Mouse (Mus musculus): ENCODE measurements around the gene Pigv. TPM values are rescaled to one million over a fixed set of nuclear protein-coding genes. Genes with fewer than 3 reads are reported as not detected.
"Not testable (repeated sequence)": the region's sequence is repeated elsewhere in the genome, so short reads cannot be mapped to it uniquely, and the experiment has no call there.

The Pigv gene
- total RNA-seq, 2 experiments from 2014 or later = 5.2 to 8.5 TPM

DNA sequence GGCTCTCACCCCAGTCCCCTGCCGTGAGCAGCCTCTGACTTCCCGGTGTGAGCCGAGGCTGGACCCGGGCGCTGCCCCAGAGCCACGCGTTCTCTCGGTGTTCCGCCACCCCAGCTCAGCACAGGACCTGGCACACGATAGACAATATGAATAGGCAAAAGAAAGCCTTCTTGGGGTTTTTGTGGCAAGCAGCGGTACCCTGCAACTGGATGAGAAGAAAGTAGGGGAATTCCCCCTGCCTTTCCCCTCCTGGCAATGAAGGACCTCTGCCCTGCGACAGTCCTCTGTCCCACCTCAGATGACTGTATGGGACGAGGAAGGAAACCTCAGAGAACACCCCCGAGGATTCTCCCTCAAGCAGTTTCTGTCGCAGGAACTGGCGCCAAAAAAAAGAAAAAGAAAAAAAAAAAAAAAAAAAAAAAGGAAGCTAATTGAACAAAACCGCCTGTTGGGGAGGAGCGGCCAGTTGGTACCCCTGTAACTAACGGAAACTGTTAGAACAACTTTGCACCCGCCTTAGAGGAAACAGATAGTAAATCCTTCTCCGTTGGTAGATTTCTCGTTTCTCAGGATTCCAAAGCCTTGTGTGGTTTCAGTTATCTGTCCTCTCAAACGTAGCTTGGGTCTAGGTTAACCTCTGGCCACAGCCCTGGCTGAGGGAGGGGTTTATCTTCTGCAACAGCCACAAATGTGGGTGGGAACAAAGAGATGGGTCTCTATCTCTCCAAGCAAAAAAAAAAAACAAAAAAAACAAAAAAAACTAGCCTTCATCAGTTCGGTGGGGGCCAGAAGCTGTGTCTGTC, 599 bp upstream of the Pigv start:
- ATAC-seq (replicated peaks; ENCODE audit: poor library complexity) = peak; percentile 63

DNA sequence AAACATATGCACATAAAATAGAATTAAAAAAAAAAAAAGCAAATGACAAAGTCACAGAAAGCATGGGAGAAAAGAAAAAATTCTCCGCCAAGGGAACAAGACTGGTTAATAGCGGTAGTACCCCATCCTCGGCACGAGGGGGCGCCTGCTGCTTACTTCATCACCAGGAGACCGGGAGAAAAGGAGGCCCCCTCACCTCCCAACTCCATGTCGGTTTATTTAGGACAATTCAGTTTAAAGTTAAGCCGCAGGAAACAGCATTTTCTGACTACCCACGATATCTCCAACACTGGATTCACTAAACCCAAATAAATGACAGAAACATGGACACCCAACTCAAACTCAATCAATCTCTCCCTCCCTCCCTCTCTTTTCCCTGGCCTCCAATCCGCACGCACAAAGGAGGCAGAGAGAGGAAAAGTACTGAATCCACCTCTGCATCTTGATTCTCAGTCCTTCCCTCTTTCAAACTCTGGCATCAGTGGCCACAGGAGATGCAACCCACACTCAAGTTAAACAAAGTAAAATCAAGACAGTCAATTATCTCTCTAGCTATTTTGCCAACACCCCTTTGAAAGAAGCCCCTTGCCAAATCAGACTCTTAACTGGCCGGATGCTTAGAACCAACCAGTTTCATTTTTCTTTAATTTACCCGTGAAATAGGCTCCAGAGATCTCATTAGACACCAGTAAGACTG, 1.1 kb downstream of the Pigv start:
- ATAC-seq (replicated peaks; ENCODE audit: poor library complexity) = peak; percentile 29; the same call in 1 of the 2 replicates

DNA sequence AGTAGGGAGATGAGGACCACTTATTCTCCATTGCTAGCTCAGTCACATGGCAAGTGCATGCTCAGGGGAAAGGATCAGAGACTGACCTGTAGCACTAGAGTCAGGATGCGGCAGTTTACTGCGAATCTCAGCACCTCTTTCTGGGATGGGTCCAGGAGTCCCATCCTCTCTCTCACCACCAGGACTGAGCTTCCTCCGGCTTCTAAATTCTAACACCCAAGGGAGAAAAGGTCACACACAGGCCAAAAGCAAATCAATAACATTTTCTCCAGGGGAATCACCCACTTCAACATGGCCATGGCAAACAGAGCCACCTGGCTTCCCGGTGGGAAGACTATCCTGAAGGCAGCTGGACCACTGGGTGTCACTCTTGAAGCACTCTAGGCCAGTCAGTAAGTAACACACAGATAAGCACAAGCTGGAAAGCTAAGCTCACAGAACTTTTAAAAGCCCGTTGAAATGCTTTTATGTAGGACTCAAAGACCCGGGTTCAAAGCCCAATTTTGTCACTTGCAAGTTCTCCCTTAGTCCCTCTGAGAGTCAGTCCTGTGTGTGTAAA, 2.7 kb downstream of the Pigv start:
- no peak for ATAC-seq (replicated peaks; ENCODE audit: poor library complexity)

DNA sequence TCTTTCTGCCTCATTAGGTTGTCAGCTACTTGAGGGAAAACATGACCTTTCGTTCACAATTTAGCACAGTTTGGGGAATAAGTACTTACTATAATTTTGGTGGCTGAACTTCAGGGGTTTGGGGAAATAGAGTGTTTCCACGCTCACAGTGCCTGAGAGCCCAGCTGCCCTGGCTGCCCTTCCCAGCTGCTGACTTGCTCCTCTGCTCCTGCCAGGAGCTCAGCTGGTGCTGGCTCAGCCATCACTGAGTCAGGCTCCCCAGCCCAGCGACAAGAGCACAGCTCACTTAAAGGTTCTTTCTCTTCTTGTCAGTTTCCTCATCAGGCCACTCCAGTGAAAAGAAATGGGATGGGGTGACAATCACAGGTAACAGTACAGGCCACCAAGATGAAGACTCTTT, 3.9 kb downstream of the Pigv start:
- ATAC-seq (replicated peaks; ENCODE audit: poor library complexity) = no peak

DNA sequence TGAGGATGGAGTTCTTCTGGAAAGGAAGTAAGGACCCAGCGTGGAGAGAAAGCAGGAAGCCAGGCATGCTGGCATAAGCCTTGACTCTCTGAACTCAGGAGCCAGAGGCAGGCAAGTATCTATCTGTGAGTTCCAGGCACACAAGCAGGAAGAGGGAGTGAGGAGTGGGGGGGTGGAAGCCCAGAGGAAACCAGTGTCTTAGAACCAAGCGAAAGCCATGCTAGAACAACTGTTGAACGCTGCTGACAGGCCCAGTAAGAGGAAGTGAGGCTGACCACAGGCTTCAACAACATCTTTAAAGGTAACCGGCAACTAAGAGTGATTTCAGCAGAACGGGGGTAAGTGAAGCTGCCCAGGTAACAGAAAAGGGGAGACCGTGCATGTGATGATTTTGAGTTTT, 6.2 kb downstream of the Pigv start:
- peak; percentile 71 for ATAC-seq (replicated peaks; ENCODE audit: poor library complexity)

DNA sequence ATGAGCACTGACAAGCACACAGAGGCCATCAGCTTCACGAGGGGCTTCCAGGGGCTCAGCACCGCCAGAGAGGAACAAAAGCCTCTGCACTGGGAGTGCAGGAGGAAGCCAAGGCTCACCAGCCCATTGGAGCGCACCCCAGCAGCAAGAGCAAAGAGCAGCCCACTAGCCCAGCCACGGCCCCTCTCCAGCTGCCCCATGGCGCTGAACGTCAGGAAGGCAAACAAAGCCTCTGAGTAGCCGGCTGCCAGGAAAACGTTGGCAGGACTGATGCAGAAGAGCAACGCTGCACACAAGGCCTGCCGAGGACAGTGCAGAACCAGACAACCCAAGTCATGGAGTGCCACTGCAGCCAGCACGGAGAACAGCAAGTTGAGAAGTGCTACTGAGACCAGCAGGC, 7.3 kb downstream of the Pigv start:
- ATAC-seq (replicated peaks; ENCODE audit: poor library complexity) = no peak

DNA sequence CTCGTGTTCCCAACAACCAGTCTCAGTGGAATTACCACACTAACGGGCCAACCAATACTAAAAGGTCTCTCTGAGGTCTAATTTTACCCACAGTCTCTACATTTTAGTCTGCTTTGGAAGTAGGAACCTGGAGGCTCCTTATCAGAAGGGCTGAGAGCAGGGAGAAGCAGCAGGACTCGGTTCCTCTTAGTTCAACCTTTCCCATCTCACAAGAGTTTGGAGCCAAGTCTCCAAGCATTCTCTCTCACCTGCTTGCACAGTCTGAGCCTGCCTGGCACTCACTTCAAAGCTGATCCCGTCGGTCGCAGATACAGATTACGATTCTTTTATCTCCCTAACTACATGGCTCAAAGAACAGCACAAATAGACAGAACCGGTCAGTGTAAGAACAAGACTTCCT, 9.5 kb downstream of the Pigv start:
- ATAC-seq (replicated peaks; ENCODE audit: poor library complexity) = no peak

DNA sequence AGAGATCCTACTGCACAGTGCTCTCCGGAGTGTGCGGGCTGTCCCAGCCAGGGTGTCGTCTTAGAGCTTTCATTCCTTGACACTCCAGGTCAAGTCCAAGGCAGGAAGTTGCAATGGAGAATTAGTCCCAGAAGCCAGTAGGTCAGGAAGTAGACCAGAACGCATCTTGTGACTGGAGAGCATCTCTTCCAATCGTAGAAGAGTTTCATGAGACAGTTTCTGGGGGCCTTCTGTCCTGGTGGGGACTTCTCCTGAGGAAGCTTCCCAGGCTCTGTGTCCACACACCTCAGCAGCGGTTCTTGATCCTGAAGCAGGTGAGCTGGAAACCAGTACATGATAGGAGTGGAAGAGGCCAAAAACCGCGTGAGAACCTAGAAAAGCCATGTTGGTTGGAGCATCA, 10.0 kb downstream of the Pigv start:
- ATAC-seq (replicated peaks; ENCODE audit: poor library complexity) = no peak

DNA sequence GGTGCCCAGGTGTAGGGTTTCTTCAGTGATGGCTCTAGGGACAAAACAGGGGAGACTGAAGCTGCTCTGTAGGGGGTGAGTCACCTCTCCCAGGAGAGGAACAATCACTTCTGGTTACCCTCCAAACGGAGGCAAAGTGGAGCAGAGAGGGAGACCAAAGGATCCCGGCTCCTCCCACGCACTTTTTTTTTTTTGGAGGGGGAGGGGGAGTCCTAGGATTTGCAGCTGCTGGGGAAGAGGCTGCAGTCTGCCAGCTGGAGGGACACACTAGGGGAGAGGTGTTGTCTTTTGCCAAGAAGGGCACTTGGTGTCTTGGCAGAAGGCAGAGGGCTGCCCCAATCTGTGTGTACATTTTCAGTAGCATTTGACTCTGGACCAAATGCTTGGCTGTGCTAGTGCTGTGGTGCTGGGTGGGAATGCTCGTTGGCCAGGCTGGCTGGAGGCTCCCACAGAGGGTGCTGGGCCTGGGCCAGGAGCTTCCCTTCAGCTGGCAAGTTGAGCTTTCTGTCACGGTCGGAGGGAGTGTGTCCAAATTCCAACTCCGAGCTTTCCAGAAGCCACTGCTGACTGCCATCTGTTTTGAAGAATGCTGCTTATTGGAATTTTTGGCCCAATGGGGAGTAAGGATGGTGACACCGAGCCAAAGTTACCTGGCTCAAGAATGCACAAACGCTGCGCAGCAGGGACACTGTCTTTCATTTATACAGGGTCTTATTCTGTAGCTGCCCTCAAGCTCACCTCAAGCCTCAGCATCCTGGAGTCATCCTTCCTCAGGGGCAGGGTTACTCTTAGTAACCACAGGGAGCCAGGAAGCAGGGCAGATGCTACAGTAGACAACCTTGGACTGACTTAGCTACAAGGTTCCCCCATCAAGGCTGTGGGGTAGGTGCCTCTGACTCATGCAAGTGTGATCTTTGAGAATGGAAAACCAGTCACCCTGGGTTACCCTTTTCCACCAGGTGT, 12.0 kb downstream of the Pigv start:
- peak; percentile 32 for ATAC-seq (replicated peaks; ENCODE audit: poor library complexity)

DNA sequence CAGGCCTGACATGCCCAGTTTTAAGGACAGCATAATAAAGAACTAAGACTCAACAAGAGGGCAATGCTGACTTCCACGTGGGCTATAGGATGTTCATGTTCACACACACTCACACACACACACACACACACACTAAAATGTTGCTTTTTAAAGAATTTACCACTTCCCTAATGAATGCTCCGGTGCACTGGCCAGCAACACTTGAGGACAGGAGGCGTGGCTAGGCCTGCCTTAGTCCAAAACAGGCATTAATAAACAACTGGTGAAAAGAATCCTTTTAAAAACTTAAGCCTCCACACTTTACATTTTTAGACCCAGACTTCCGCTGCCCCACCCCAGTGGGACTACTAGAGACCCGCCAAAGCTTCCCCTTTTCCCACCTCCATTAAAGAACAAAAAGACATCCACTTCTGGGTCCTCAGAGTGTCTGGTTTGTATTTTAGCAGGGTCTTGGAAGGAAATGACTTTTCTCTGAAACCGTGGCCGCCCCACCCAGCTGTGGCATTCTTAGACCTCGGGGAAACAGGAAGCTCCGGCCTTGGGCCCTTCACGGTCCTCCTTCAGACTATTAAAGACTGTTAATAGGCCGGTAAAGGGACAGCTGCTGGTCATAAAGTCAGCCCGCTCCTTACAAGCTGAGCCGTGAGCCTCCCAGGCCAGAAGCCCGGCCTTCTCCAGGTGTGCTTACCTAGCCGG, 12.8 kb downstream of the Pigv start:
- ATAC-seq (replicated peaks; ENCODE audit: poor library complexity) = peak; percentile 77

DNA sequence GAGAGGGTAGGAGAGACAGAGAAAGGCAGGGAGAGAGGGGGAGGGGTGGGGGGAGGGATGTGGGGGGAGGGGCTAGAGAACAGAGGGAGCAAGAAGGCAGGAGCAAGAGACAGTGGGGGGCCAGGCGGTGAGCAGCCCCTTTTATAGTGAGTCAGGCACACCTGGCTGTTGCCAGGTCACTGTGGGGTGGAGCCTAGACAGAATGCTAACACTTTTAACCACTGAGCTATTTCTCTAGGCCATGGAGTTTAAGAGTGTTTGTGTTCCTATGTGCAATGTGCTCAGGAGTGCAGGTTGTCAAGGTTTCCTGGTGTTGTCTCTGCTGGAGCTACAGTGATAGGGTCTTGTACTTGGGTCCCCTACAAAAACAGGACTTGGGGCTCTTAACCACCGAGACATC, 13.7 kb downstream of the Pigv start:
- ATAC-seq (replicated peaks; ENCODE audit: poor library complexity) = no peak

DNA sequence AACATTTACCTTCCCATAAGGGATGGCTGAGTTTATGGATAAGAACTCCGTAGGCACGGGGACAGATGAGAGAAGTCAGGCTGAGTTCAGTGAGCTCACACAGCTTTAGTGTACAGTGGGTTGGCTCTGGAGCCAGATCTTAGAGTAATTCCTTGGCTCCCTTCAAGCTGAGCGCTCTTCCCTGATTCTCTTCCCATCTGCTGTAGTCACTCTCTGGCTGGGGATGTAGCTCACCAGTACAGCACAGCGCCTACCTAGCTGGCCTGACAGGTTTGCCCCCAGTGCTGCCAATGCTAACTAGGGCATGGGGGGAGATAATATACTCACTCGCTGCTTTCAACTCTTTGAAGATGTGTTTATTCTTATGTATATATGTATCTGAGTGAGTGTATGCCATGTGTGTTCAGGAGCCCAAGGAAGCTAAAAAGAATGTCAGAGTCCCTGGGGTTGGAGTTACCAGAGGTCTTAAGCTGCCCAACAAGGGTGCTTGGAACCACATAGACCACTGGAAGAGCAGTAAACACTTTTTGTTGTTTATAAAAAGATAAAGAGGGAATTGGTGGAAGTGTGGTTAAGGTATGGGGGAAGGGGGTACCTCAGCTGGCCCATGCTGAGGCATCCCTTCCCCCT, 14.5 kb downstream of the Pigv start:
- no peak for ATAC-seq (replicated peaks; ENCODE audit: poor library complexity)

DNA sequence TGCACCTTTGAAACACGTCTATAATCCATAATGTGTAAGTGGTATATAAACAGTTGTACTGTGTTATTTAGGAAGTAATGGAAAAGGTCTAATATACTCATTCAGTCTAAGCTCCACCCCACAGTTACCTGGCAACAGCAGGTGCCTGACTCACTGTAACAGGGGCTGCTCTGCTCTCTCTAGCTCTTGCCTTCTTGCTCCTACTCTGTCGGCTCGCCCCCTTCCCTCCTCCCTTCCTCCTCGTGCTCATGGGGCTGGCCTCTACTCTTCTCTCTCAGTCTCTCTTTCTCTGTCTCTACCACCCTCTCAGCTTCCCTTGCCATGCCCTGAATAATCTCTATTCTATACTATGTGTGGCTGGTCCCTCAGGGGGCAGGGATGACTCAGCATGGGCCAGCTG, 15.4 kb downstream of the Pigv start:
- no peak for ATAC-seq (replicated peaks; ENCODE audit: poor library complexity)

DNA sequence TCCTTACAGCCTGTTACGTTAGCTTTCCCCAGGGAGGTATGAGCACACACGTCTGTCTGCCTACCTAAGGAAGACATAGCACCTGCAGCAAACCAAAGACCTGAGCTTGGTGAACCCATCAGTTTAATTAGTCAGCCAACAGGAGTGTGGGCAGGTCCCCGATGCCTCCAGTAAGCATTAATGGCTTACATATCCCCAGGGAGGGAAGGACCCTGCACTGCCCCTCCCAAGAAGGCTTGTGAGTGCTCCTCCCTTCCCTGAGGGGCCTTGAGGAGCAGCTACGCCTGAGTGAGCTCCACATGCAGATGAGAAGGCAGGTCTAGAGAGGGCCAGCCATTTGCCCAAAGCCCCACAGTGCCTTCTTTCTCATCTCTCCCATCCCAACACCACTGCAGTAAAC, 16.2 kb downstream of the Pigv start:
- ATAC-seq (replicated peaks; ENCODE audit: poor library complexity) = no peak

DNA sequence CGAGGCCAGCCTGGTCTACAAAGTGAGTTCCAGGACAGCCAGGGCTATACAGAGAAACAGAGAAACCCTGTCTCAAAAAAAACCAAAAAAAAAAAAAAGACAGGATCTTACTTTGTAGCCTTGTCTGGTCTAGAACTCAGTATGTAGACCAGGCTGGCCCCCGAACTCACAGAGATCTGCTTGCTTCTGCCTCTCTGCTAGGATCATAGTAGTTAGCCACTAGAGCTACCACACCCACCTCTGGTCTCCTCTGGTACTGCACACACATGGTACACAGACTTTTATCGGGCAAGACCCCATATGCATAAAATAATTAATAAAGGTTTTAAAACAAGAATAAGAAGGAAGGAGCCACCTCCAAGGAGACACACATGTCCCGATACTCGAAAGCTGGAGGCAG, 18.4 kb downstream of the Pigv start:
- not testable (repeated sequence) for ATAC-seq (replicated peaks; ENCODE audit: poor library complexity)

DNA sequence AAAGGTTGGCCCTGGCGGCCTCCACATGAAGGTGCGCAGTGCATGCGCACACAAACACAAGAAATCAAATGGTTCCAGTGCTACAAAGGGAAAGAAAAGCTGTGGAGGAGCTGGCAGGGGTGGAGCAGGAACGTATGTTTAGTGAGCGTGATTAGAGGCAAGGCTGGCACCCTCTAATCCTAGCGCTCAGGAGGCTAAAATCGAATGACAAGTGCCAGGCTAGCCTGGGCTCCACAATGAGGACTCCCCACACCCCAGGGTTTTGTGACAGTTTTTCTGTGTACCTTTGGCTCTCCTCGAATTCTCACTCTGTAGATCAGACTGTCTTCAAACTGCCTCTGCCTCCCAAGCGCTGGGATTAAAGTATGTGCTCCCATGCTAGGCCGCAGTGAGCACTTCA, 19.7 kb downstream of the Pigv start:
- ATAC-seq (replicated peaks; ENCODE audit: poor library complexity) = no peak

DNA sequence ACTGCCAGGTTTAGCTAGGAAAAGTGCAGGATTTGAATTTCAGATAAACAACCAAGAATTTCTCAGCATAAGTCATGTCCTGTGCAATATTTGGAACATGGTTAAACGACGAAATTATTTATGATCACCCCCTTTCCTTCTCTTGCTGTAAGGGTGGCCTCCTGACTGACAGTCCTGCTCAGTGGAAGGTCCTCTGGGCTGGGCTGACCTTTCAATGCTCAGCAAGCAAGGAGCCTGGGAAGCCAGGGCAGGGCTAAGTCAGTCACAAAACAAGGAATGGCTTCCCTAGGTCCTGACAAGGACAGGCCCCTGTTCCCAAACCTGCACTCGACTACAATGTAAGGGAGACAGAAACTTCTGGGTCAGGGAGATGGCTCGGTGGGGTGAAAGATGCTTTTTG, 20.5 kb downstream of the Pigv start:
- ATAC-seq (replicated peaks; ENCODE audit: poor library complexity) = no peak

DNA sequence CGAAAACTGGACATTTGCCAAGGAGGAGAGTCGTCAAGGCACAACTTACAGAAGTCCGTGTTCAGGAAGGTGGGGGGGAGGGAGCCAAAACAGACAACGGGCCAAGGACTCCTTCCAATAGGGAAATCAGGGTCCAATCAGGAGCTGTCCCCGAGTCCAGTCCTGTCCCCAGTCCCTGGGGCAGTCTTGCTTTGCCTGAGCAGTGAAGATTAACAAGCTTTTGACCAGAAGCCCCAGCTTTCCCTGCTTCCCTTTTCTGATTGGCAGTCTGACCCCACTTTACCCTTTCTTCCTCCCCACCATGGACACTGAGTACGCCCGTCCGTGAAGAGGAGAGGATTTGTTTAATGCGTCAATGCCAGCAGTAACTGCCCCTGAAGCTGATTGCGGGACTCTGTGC, 21.0 kb downstream of the Pigv start:
- ATAC-seq (replicated peaks; ENCODE audit: poor library complexity) = no peak

DNA sequence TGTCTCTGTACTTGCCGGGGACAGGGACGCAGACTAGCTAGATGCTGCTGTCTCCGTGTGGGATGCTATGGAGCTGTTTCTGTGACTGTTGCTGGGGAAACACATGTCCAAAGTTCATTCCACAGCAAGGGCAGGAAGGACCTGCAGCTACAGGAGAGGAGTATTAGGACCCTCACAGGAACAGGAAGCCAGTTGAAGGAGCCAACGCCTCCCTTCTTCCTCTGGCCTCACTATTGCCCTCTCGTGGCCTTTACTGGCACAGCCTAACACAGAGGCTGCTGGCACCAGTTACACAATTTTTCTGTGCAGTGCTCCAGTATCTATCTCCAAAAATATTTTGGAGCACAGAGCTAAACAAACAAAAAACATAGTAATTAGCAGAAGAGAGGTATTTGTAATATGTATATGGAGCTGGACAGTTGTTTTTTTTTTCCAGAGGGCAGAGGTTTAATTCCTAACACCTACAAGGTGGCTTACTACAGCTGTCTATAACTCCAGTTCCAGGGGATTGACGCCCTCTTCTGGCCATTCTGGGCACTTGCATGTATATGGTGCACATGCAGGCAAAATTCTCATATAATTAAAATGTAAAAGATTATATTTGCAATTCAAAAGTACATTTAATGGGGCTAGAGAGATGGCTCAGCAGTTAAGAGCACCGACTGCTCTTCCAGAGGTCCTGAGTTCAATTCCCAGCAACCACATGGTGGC, 22.3 kb downstream of the Pigv start, which contains the start of gene Zdhhc18:
TSS of gene Zdhhc18 (minus strand) at position 166 of the 711 bp plus-strand sequence.
- peak; percentile 96 for ATAC-seq (replicated peaks; ENCODE audit: poor library complexity)

All from megakaryocyte progenitor cell, adult 5-6 weeks (primary cell).